Mouse (Mus musculus) E14TG2a.4 (cell line): ENCODE measurements around the gene Ccdc148.

Experiments used
- CTCF ChIP-seq: conservative IDR thresholded peaks from 2 replicates; pipeline ENCODE4 v1.5.1; 2014; ENCODE audit warnings: low read length
- POU5F1 ChIP-seq: IDR thresholded peaks from 2 replicates; pipeline ENCODE4 v1.6.1; 2014; ENCODE audit warnings: low read length, borderline replicate concordance

- TF ChIP-seq CTCF (no peak), POU5F1 (no peak)
These were observed 234.9 kb downstream of the Ccdc148 start for GRCm38 (mm10) chr2:58925551-58925950.
